Mouse (Mus musculus): ENCODE data around the gene Galns. TPM values are rescaled to one million over a fixed set of nuclear protein-coding genes. Genes with fewer than 3 reads are reported as not detected.
"Not testable (repeated sequence)": the region's sequence is repeated elsewhere in the genome, so short reads cannot be mapped to it uniquely, and the experiment has no call there.

The Galns gene
- total RNA-seq, 2 experiments from 2014 or later = 5.0 to 6.1 TPM

GRCm38 (mm10) chr8:122596031-122596430 is 15.2 kb downstream of the Galns start:
- no peak for DNase-seq (ENCODE audit: low spot score in 2 of 2)

DNA sequence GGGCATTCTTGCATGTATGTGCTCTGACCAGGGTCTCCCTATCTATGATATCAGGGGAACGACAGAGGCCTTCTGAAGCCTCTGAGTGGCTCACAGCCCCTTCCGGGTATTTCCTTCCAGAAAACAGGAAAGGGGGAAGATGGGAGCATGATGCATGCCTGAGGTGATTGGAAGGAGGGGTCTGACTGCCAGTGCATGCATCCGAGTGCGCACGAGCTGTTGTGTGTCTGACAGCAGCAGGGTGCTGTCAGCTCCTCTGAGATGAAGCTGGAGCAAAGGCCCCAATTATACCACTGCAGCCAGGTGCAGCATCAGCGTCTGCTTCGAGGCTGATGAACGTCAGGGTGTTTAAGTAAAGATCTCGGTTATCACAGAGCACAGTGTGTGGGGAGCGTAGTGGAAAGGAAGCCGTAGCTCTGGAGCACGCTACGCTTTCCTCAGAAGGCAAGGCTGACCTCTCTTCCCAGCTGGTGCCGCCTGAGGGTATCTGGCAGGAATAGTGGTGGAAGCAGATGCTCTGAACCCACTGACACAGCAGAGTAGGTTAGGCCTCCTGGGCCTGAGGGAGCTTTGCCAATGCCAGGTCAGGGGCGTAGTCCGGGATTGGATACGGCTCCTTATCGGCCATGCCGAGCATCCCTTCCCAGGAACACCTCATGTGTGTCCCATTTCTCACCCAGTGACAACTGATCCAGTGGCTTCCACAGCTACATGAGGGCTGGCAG is 17.3 kb downstream of the Galns start:
- DNase-seq (ENCODE audit: low spot score in 2 of 2) = no peak

GRCm38 (mm10) chr8:122593240-122593639 is 18.0 kb downstream of the Galns start:
- no peak for DNase-seq (ENCODE audit: low spot score in 2 of 2)

- DNase-seq (ENCODE audit: low spot score in 2 of 2) = no peak
These were observed 24.5 kb downstream of the Galns start for GRCm38 (mm10) chr8:122586749-122587148.

DNA sequence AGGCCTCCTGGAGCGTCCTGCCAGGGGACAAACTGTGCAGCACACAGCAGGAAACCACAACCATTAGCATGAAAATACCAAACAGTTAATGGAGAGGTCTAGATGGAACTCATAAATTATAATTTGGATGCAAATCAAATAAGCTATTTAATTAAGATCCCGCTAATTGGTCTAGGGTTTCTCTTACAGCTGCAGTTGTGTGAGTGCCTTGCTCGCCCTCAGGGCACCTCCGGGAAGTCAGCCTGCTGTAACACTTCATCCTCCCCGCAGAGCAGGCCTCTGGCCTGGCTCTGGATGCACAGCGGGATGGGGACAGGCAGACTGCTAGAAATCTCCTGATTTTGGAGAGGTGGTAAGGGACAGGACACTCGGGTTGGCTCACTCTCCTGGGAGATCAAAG is 25.1 kb downstream of the Galns start:
- no peak for DNase-seq (ENCODE audit: low spot score in 2 of 2)

- DNase-seq (ENCODE audit: low spot score in 2 of 2) = no peak
These were observed 25.8 kb downstream of the Galns start for GRCm38 (mm10) chr8:122585411-122585891.

DNA sequence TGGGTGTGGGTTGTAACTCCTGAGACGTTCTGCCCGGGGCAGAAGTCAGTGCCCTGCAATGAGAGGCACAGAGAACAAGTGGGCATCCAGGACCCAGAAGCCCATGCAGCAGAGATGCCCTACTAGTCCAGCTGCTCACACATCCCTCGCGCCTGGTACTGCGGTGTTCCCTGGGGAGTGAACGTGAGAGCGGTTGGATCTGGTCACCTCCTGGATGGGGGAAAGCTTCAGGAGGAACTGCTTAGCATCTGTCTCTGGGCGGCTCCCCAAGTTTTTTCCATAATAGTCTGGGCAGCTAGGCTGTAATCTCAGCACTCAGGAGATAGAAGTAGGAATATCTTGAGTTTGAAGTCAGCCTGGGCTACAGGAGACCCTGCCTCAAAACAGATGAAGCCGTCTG is 26.3 kb downstream of the Galns start:
- no peak for DNase-seq (ENCODE audit: low spot score in 2 of 2)

DNA sequence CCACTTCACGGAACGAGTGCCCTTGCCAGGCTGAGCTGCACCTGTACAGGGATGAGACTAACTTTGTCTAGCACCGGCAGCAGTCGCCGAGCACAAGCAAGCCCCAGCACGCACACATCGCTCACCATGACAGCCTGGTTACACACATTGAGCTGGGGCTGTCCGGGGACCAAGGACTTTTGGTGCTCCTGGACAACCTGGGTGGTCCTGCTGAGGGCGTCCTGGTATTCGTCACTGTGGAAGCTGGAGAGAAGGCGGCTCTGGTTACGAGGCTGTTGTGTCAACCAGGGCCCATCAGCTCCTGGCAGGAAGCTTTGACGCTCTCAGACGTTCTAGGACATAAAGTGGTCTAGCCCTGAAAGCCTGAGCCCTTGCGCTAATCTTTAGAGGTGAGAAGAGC is 30.3 kb downstream of the Galns start:
- DNase-seq (ENCODE audit: low spot score in 2 of 2) = no peak

- DNase-seq (ENCODE audit: low spot score in 2 of 2) = no peak
These were observed 32.1 kb downstream of the Galns start for GRCm38 (mm10) chr8:122579196-122579595.

DNA sequence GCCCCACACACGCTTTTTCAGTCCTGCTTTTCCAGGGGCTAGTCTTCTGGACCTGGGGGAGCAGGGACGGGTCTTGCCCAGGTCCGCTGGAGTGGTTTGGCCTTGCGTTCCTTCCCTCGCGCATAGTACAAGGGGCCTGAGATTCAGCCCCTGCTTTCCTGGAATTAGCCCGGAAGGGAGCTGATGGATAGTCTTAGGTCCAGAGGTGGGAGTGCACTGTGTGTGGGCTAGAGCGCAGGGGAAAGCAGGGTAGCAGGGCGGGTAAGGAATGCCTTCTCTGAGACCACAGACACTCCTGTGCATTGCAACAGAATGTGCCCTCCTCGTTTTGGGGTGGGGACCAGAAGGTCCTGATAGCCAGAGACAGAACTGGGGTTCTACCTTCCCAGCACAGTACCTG is 34.1 kb downstream of the Galns start:
- DNase-seq (ENCODE audit: low spot score in 2 of 2) = no peak

DNA sequence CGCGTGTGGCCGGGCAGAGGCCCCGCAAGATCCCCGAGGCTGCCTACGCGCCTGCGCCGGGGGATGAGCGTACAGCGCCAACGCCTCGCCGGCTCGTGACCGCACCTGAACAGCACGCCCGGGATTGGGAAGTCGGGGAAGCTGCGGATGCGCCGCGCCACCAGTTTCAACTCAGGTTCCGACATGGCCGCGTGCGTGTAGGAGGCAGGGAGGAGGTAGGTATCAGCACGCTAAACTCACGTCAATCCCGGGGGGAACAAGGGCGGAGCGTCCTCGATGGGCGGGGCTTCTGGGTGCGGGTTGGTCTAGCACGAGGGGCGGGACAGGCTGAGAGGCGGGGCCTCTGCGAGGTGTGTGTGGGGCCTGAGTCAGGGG is 34.6 kb downstream of the Galns start, which contains the start of gene Aprt:
Aprt (minus strand) TSS at position 262 of the 375 bp plus-strand sequence.
- peak; percentile 92 to 93 for DNase-seq (ENCODE audit: low spot score in 2 of 2)

GRCm38 (mm10) chr8:122575735-122576647 is 35.3 kb downstream of the Galns start:
- no peak for DNase-seq (ENCODE audit: low spot score in 2 of 2)

DNA sequence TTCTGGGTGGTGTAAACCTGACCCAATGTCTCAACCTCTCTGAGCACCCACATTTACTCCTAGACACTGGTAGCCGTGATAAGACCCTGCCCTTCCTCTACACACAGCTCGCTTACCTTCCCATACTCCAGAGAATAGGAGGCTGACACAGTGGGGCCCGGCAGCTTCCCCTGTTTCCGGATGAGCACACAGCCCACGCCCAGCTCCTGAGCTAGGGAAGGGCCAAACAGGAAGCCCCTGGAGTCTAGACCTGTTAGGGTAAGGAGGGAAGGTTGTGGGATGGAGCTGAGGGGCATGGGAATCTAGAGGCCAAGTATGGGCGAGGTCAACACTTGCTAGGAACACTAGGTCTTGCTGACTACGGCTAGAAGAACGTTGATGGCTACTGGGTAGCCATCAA is 36.0 kb downstream of the Galns start:
- no peak for DNase-seq (ENCODE audit: low spot score in 2 of 2)

DNA sequence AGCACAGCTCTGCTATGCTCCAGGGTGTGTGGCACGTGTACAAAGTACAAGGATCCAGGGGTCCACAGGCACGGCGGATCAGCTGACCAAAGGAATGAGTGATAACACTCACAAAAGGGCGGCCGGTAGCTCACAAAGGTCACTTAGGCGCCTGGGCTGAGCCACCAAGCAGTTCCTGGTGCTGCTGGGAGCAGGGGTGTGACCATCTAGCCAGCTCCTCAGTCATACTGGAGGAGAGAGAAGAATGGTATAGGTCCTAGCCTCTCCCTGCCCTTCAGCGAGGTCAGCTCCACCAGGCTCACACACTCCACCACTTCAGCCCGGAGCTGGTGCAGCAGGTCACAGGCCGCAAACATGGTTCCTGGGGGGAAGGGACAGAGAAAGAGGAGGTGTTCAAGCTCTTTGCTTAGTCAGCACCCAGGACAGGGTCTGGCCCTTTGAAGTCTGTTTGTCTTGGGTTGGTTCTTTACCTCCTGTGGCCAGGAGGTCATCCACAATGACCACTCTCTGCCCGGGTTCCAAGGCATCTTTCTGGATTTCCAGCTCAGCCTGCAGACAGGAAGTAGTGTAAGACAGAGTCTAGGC is 36.5 kb downstream of the Galns start:
- no peak for DNase-seq (ENCODE audit: low spot score in 2 of 2)

DNA sequence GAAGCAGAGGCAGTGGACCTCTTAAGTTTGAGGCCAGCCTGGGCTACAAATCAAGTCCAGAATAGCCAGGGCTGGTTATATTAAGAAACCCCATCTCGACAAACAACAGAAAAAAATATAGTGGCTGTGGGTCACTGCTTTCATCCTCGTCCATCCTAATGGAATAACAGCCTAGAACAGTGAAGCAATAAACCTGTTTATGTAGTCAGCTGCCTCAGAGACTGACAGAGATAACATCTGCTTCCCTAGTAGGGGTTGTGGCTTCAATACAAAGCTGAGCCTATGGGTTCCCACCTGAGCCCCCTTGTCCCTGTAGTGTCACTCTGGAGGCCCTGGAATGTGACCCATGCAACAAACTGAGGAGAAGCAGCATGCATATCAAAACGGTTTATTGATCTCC is 37.0 kb downstream of the Galns start:
- DNase-seq (ENCODE audit: low spot score in 2 of 2) = no peak

GRCm38 (mm10) chr8:122573577-122573976 is 37.7 kb downstream of the Galns start:
- no peak for DNase-seq (ENCODE audit: low spot score in 2 of 2)

DNA sequence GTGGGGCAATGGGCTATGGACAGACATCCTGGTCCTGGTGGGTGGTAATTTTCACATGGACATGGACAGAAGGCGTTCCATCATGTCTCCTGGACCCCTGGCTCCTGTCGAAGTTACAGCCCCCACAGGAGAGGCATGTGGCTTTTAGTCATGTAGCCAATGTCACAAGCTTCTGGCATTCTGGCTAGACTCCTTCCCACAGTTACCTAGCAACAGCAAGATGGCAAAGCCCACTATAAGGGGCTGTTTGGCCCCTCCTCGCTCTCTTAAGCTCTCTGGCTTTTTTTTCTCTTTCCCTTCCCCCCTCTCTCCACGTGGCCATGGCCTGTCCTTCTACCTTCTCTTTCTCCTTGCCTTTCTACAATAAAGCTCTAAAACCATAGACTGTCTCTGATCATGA is 38.1 kb downstream of the Galns start:
- not testable (repeated sequence) for DNase-seq (ENCODE audit: low spot score in 2 of 2)

GRCm38 (mm10) chr8:122572751-122573150 is 38.5 kb downstream of the Galns start:
- no peak for DNase-seq (ENCODE audit: low spot score in 2 of 2)

- DNase-seq (ENCODE audit: low spot score in 2 of 2) = no peak
These were observed 39.5 kb downstream of the Galns start for GRCm38 (mm10) chr8:122571750-122572267.

GRCm38 (mm10) chr8:122571153-122571552 is 40.1 kb downstream of the Galns start:
- DNase-seq (ENCODE audit: low spot score in 2 of 2) = no peak

- DNase-seq (ENCODE audit: low spot score in 2 of 2) = no peak
These were observed 41.3 kb downstream of the Galns start for GRCm38 (mm10) chr8:122569996-122570395.
